Mouse (Mus musculus) midbrain, embryonic 15.5 days (tissue): ENCODE results near the gene Esrp2. TPM values are rescaled to one million over a fixed set of nuclear protein-coding genes. Genes with fewer than 3 reads are reported as not detected.

Source experiments
- ATAC-seq: fragments of 200-750 bp; cut with Nextera tagmentation; replicated peaks from 2 replicates; pipeline ENCODE4 v1.8.0; 2017; ENCODE audit warnings: moderate TSS enrichment
- H3K27ac ChIP-seq: fragments of 300-500 bp; sonication (generic); 2 replicates; pipeline ENCODE4 v1.5.1; 2015; ENCODE audit warnings: mild to moderate bottlenecking, inconsistent platforms
- H3K27me3 ChIP-seq: fragments of 300-500 bp; sonication (generic); replicated peaks from 2 replicates; pipeline ENCODE4 v1.6.1; 2015; ENCODE audit warnings: inconsistent platforms
- H3K36me3 ChIP-seq: fragments of 300-500 bp; sonication (generic); replicated peaks from 2 replicates; pipeline ENCODE4 v1.6.1; 2015; ENCODE audit warnings: inconsistent platforms
- H3K4me1 ChIP-seq: fragments of 300-500 bp; sonication (generic); 2 replicates; pipeline ENCODE4 v1.6.1; 2015; ENCODE audit warnings: inconsistent platforms
- H3K4me2 ChIP-seq: fragments of 300-500 bp; sonication (generic); 2 replicates; pipeline ENCODE4 v1.6.1; 2015; ENCODE audit warnings: inconsistent platforms, mild to moderate bottlenecking, moderate library complexity
- H3K4me3 ChIP-seq: fragments of 300-500 bp; sonication (generic); 2 replicates; pipeline ENCODE4 v1.5.1; 2015; ENCODE audit warnings: mild to moderate bottlenecking, inconsistent platforms
- H3K9ac ChIP-seq: fragments of 300-500 bp; sonication (generic); 2 replicates; pipeline ENCODE4 v1.6.1; 2015; ENCODE audit warnings: mild to moderate bottlenecking, inconsistent platforms
- H3K9me3 ChIP-seq: fragments of 300-500 bp; sonication (generic); 2 replicates; pipeline ENCODE4 v1.6.1; 2016; ENCODE audit warnings: inconsistent platforms
- WGBS: fragments of 180-500 bp; shearing (Covaris S2); methylation state at CpG from one replicate; pipeline ENCODE4 v1.1.7; 2015; ENCODE audit warnings: mixed read lengths; 5-methylcytosine and 5-hydroxymethylcytosine counted together
- polyA plus RNA-seq: library from polyadenylated mRNA; unstranded; fragments of >200 nt; fragmentation: Nextera tagmentation; extraction: Ambion mirVana; gene quantifications from 2 replicates; pipeline ENCODE4 v1.2.1, GENCODE M21; 2015

The Esrp2 gene
- polyA plus RNA-seq, 1 experiment from 2014 or later: 0.37 TPM

GRCm38 (mm10) chr8:106103888-106104287 is 32.9 kb downstream of the Esrp2 start:
- no peak overlapping the region for H3K4me2 ChIP-seq
- no peak overlapping the region for H3K9ac ChIP-seq
- ATAC-seq: no peak
- H3K4me1 ChIP-seq: no peaks in the 10 kb centered on the region
- WGBS: 87% methylated on average over 2 of the region's 2 CpGs
- H3K9me3 ChIP-seq: no peaks in the 10 kb centered on the region
- H3K4me3 ChIP-seq: no peak overlapping the region
- H3K27ac ChIP-seq: no peak overlapping the region
- H3K36me3 ChIP-seq: peaks cover 15% of the 10 kb centered on the region; the same call in 1 of the 2 replicates
- no peaks in the 10 kb centered on the region for H3K27me3 ChIP-seq

GRCm38 (mm10) chr8:106102321-106102720 is 34.5 kb downstream of the Esrp2 start:
- H3K36me3 ChIP-seq: peaks cover 6% of the 10 kb centered on the region; the same call in 1 of the 2 replicates
- H3K9me3 ChIP-seq: no peaks in the 10 kb centered on the region
- no peak overlapping the region for H3K4me2 ChIP-seq
- 93% methylated on average over 4 of the region's 4 CpGs for WGBS
- no peak overlapping the region for H3K9ac ChIP-seq
- ATAC-seq: no peak
- no peak overlapping the region for H3K4me3 ChIP-seq
- no peak overlapping the region for H3K27ac ChIP-seq
- H3K4me1 ChIP-seq: no peaks in the 10 kb centered on the region
- H3K27me3 ChIP-seq: no peaks in the 10 kb centered on the region

Other genes starting within 250 kb of the Esrp2 start
- gene Nrn1l, start 243.4 kb downstream of the Esrp2 start, polyA plus RNA-seq: 0.30 TPM in 1 of 2 replicates, not detected in the other
- 11.6 and 13.7 TPM in 2 replicates for gene Pskh1, start 236.5 kb downstream of the Esrp2 start, polyA plus RNA-seq
- gene Ctrl, start 203.1 kb downstream of the Esrp2 start, polyA plus RNA-seq: 5.4 and 5.5 TPM in 2 replicates
- 64.3 and 65.3 TPM in 2 replicates for gene Psmb10, start 198.5 kb downstream of the Esrp2 start, polyA plus RNA-seq
- 1.6 and 2.0 TPM in 2 replicates for gene Lcat, start 193.6 kb downstream of the Esrp2 start, polyA plus RNA-seq
- gene Slc12a4, start 170.9 kb downstream of the Esrp2 start, polyA plus RNA-seq: 7.5 and 9.1 TPM in 2 replicates
- not detected in 2 replicates for gene Dpep3, start 157.5 kb downstream of the Esrp2 start, polyA plus RNA-seq
- 29.0 and 30.8 TPM in 2 replicates for gene Dus2, start 145.6 kb downstream of the Esrp2 start, polyA plus RNA-seq
- gene Dpep2nb, start 131.0 kb downstream of the Esrp2 start, polyA plus RNA-seq: 0.21 and 0.26 TPM in 2 replicates
- gene Ddx28, start 125.1 kb downstream of the Esrp2 start, polyA plus RNA-seq: 22.9 and 23.8 TPM in 2 replicates
- gene Nfatc3, start 78.1 kb downstream of the Esrp2 start, polyA plus RNA-seq: 3.7 and 3.8 TPM in 2 replicates
- 23.3 and 24.3 TPM in 2 replicates for gene Pla2g15, start 13.4 kb upstream of the Esrp2 start, polyA plus RNA-seq
- gene Slc7a6, start 31.9 kb upstream of the Esrp2 start, polyA plus RNA-seq: 62.7 and 65.0 TPM in 2 replicates
- gene Slc7a6os, start 74.0 kb upstream of the Esrp2 start, polyA plus RNA-seq: 35.2 and 36.2 TPM in 2 replicates
- 63.4 and 64.4 TPM in 2 replicates for gene Prmt7, start 74.0 kb upstream of the Esrp2 start, polyA plus RNA-seq
- gene Smpd3, start 201.0 kb upstream of the Esrp2 start, polyA plus RNA-seq: 60.0 and 65.7 TPM in 2 replicates